Mouse (Mus musculus): ENCODE measurements around the gene Prrc2a. TPM values are rescaled to one million over a fixed set of nuclear protein-coding genes. Genes with fewer than 3 reads are reported as not detected.
A peak's percentile ranks its signal among the peaks of the same experiment; 100 is the strongest.

Prrc2a gene
- polyA plus RNA-seq, 1 experiment from 2014 or later: 125 TPM

GRCm38 (mm10) chr17:35108097-35108496, 56.6 kb downstream of the Prrc2a start, which contains the start of gene Ly6g5c:
Gene Ly6g5c (plus strand): TSS chr17:35108279.
- no peaks in the 10 kb centered on the region for H3K27me3 ChIP-seq (ENCODE audit: control insufficient read depth, insufficient read depth, low read length)
- H3K9ac ChIP-seq (ENCODE audit: low read length): no peak within 1 kb of the TSS
- ATAC-seq (ENCODE audit: insufficient read depth, low FRiP score): no peak
- H3K4me1 ChIP-seq (ENCODE audit: control insufficient read depth, insufficient read depth, low read length): no peaks in the 10 kb centered on the region
- H3K4me3 ChIP-seq (replicated peaks; ENCODE audit: low read length): no peak within 1 kb of the TSS
- WGBS: 84% methylated on average over 6 of the region's 6 CpGs
- H3K4me2 ChIP-seq (ENCODE audit: low read depth, low read length): no peak within 1 kb of the TSS
- no peaks in the 10 kb centered on the region for H3K9me3 ChIP-seq (replicated peaks; ENCODE audit: control insufficient read depth, low read length)
- H3K27ac ChIP-seq (ENCODE audit: low read length): no peak within 1 kb of the TSS
- H3K36me3 ChIP-seq (ENCODE audit: control insufficient read depth, insufficient read depth, low read length): no peaks in the 10 kb centered on the region

- H3K36me3 ChIP-seq (ENCODE audit: control insufficient read depth, insufficient read depth, low read length): peaks cover 11% of the 10 kb centered on the region; the same call in 1 of the 2 replicates
- H3K27me3 ChIP-seq (ENCODE audit: control insufficient read depth, insufficient read depth, low read length): no peaks in the 10 kb centered on the region
- H3K4me1 ChIP-seq (ENCODE audit: control insufficient read depth, insufficient read depth, low read length): no peaks in the 10 kb centered on the region
- no peaks in the 10 kb centered on the region for H3K9me3 ChIP-seq (replicated peaks; ENCODE audit: control insufficient read depth, low read length)
- no peak overlapping the region for H3K4me2 ChIP-seq (ENCODE audit: low read depth, low read length)
- no peak overlapping the region for H3K9ac ChIP-seq (ENCODE audit: low read length)
- 60% methylated on average over 3 of the region's 3 CpGs for whole genome bisulfite sequencing
- ATAC-seq (ENCODE audit: insufficient read depth, low FRiP score): no peak
- H3K4me3 ChIP-seq (replicated peaks; ENCODE audit: low read length): no peak overlapping the region
- H3K27ac ChIP-seq (ENCODE audit: low read length): no peak overlapping the region
Observed at GRCm38 (mm10) chr17:35106522-35106921, 58.2 kb downstream of the Prrc2a start.

- Histone ChIP-seq H3K27me3 (ENCODE audit: control insufficient read depth, insufficient read depth, low read length) (no peaks in the 10 kb centered on the region), H3K27ac (ENCODE audit: low read length) (no peak overlapping the region), H3K4me3 (replicated peaks; ENCODE audit: low read length) (no peak overlapping the region), H3K9me3 (replicated peaks; ENCODE audit: control insufficient read depth, low read length) (no peaks in the 10 kb centered on the region), H3K4me2 (ENCODE audit: low read depth, low read length) (peak overlapping the region; percentile 19; the same call in 1 of the 2 replicates), H3K9ac (ENCODE audit: low read length) (no peak overlapping the region), H3K36me3 (ENCODE audit: control insufficient read depth, insufficient read depth, low read length) (peaks cover 11% of the 10 kb centered on the region; the same call in 1 of the 2 replicates), H3K4me1 (ENCODE audit: control insufficient read depth, insufficient read depth, low read length) (no peaks in the 10 kb centered on the region)
- ATAC-seq (ENCODE audit: insufficient read depth, low FRiP score): no peak; the same call in 1 of the 2 replicates
- WGBS: 22% methylated on average over 13 of the region's 13 CpGs
Observed at GRCm38 (mm10) chr17:35105740-35106389, 58.8 kb downstream of the Prrc2a start.

GRCm38 (mm10) chr17:35104754-35105153, 59.9 kb downstream of the Prrc2a start:
- Histone ChIP-seq H3K36me3 (ENCODE audit: control insufficient read depth, insufficient read depth, low read length) (peaks cover 12% of the 10 kb centered on the region; the same call in 1 of the 2 replicates), H3K9me3 (replicated peaks; ENCODE audit: control insufficient read depth, low read length) (no peaks in the 10 kb centered on the region), H3K9ac (ENCODE audit: low read length) (no peak overlapping the region), H3K27me3 (ENCODE audit: control insufficient read depth, insufficient read depth, low read length) (no peaks in the 10 kb centered on the region), H3K4me1 (ENCODE audit: control insufficient read depth, insufficient read depth, low read length) (no peaks in the 10 kb centered on the region), H3K4me2 (ENCODE audit: low read depth, low read length) (no peak overlapping the region), H3K27ac (ENCODE audit: low read length) (no peak overlapping the region), H3K4me3 (replicated peaks; ENCODE audit: low read length) (no peak overlapping the region)
- ATAC-seq (ENCODE audit: insufficient read depth, low FRiP score): no peak
- WGBS: 75% methylated on average over 6 of the region's 6 CpGs

GRCm38 (mm10) chr17:35104079-35104478, 60.6 kb downstream of the Prrc2a start:
- ATAC-seq (ENCODE audit: insufficient read depth, low FRiP score): no peak
- Histone ChIP-seq H3K4me1 (ENCODE audit: control insufficient read depth, insufficient read depth, low read length) (no peaks in the 10 kb centered on the region), H3K9ac (ENCODE audit: low read length) (no peak overlapping the region), H3K9me3 (replicated peaks; ENCODE audit: control insufficient read depth, low read length) (no peaks in the 10 kb centered on the region), H3K27me3 (ENCODE audit: control insufficient read depth, insufficient read depth, low read length) (no peaks in the 10 kb centered on the region), H3K4me2 (ENCODE audit: low read depth, low read length) (no peak overlapping the region), H3K36me3 (ENCODE audit: control insufficient read depth, insufficient read depth, low read length) (peaks cover 15% of the 10 kb centered on the region; the same call in 1 of the 2 replicates), H3K27ac (ENCODE audit: low read length) (no peak overlapping the region), H3K4me3 (replicated peaks; ENCODE audit: low read length) (no peak overlapping the region)
- 87% methylated on average over 7 of the region's 7 CpGs for WGBS

- no peaks in the 10 kb centered on the region for H3K27me3 ChIP-seq (ENCODE audit: control insufficient read depth, insufficient read depth, low read length)
- H3K27ac ChIP-seq (ENCODE audit: low read length): no peak overlapping the region
- 56% methylated on average over 6 of the region's 6 CpGs for WGBS
- no peaks in the 10 kb centered on the region for H3K9me3 ChIP-seq (replicated peaks; ENCODE audit: control insufficient read depth, low read length)
- peaks cover 15% of the 10 kb centered on the region; the same call in 1 of the 2 replicates for H3K36me3 ChIP-seq (ENCODE audit: control insufficient read depth, insufficient read depth, low read length)
- no peak overlapping the region for H3K9ac ChIP-seq (ENCODE audit: low read length)
- H3K4me1 ChIP-seq (ENCODE audit: control insufficient read depth, insufficient read depth, low read length): no peaks in the 10 kb centered on the region
- ATAC-seq (ENCODE audit: insufficient read depth, low FRiP score): no peak
- H3K4me3 ChIP-seq (replicated peaks; ENCODE audit: low read length): no peak overlapping the region
- no peak overlapping the region for H3K4me2 ChIP-seq (ENCODE audit: low read depth, low read length)
Observed at GRCm38 (mm10) chr17:35103221-35103690, 61.4 kb downstream of the Prrc2a start.

- H3K4me1 ChIP-seq (ENCODE audit: control insufficient read depth, insufficient read depth, low read length): no peaks in the 10 kb centered on the region
- no peak overlapping the region for H3K4me3 ChIP-seq (replicated peaks; ENCODE audit: low read length)
- no peaks in the 10 kb centered on the region for H3K27me3 ChIP-seq (ENCODE audit: control insufficient read depth, insufficient read depth, low read length)
- H3K27ac ChIP-seq (ENCODE audit: low read length): no peak overlapping the region
- 71% methylated on average over 8 of the region's 8 CpGs for WGBS
- H3K36me3 ChIP-seq (ENCODE audit: control insufficient read depth, insufficient read depth, low read length): peaks cover 19% of the 10 kb centered on the region; the same call in 1 of the 2 replicates
- H3K4me2 ChIP-seq (ENCODE audit: low read depth, low read length): no peak overlapping the region
- no peak; the same call in 1 of the 2 replicates for ATAC-seq (ENCODE audit: insufficient read depth, low FRiP score)
- H3K9ac ChIP-seq (ENCODE audit: low read length): no peak overlapping the region; the same call in 1 of the 2 replicates
- no peaks in the 10 kb centered on the region for H3K9me3 ChIP-seq (replicated peaks; ENCODE audit: control insufficient read depth, low read length)
Observed at GRCm38 (mm10) chr17:35102299-35102698, 62.4 kb downstream of the Prrc2a start.

- Histone ChIP-seq H3K36me3 (ENCODE audit: control insufficient read depth, insufficient read depth, low read length) (peaks cover 23% of the 10 kb centered on the region; the same call in 1 of the 2 replicates), H3K4me3 (replicated peaks; ENCODE audit: low read length) (no peak overlapping the region)
- 87% methylated on average over 11 of the region's 11 CpGs for WGBS
Observed at GRCm38 (mm10) chr17:35101161-35101560, 63.5 kb downstream of the Prrc2a start.

GRCm38 (mm10) chr17:35100196-35100765, 64.4 kb downstream of the Prrc2a start:
- ATAC-seq (ENCODE audit: insufficient read depth, low FRiP score): no peak
- H3K4me3 ChIP-seq (replicated peaks; ENCODE audit: low read length): no peak overlapping the region
- no peak overlapping the region for H3K27ac ChIP-seq (ENCODE audit: low read length)
- H3K36me3 ChIP-seq (ENCODE audit: control insufficient read depth, insufficient read depth, low read length): peaks cover 23% of the 10 kb centered on the region; the same call in 1 of the 2 replicates
- H3K9ac ChIP-seq (ENCODE audit: low read length): no peak overlapping the region
- 52% methylated on average over 10 of the region's 10 CpGs for WGBS
- no peaks in the 10 kb centered on the region for H3K4me1 ChIP-seq (ENCODE audit: control insufficient read depth, insufficient read depth, low read length)
- no peaks in the 10 kb centered on the region for H3K9me3 ChIP-seq (replicated peaks; ENCODE audit: control insufficient read depth, low read length)
- no peak overlapping the region for H3K4me2 ChIP-seq (ENCODE audit: low read depth, low read length)
- no peaks in the 10 kb centered on the region for H3K27me3 ChIP-seq (ENCODE audit: control insufficient read depth, insufficient read depth, low read length)

More at GRCm38 (mm10) chr17:35101161-35101560, 63.5 kb downstream of the Prrc2a start:
- ATAC-seq (ENCODE audit: insufficient read depth, low FRiP score): no peak
- no peaks in the 10 kb centered on the region for H3K9me3 ChIP-seq (replicated peaks; ENCODE audit: control insufficient read depth, low read length)
- no peak overlapping the region for H3K4me2 ChIP-seq (ENCODE audit: low read depth, low read length)
- H3K9ac ChIP-seq (ENCODE audit: low read length): no peak overlapping the region
- H3K27ac ChIP-seq (ENCODE audit: low read length): no peak overlapping the region
- no peaks in the 10 kb centered on the region for H3K4me1 ChIP-seq (ENCODE audit: control insufficient read depth, insufficient read depth, low read length)
- H3K27me3 ChIP-seq (ENCODE audit: control insufficient read depth, insufficient read depth, low read length): no peaks in the 10 kb centered on the region

Measured in stomach, embryonic 16.5 days (tissue).